Mouse (Mus musculus): Measurements from ENCODE around the gene 0610009B22Rik. TPM values are rescaled to one million over a fixed set of nuclear protein-coding genes. Genes with fewer than 3 reads are reported as not detected.
"Not testable (repeated sequence)": the region's sequence is repeated elsewhere in the genome, so short reads cannot be mapped to it uniquely, and the experiment has no call there.

Gene 0610009B22Rik
- 10 to 100 TPM; 25.8 to 27.1 TPM for total RNA-seq (2021)

GRCm38 (mm10) chr11:51688330-51689328 lies at the start of gene 0610009B22Rik:
Gene 0610009B22Rik (minus strand): TSS chr11:51688874.
- DNase-seq: peak; percentile 100
- intact Hi-C loops (cut with DNase I): loop anchor here (5.0 kb wide), 1 partner anchor 36 kb away; the partner anchor contains the start of genes D930048N14Rik and N4bp3

- DNase-seq; intact Hi-C loops (cut with DNase I): not testable (repeated sequence)
These were observed 45.5 kb upstream of the 0610009B22Rik start for GRCm38 (mm10) chr11:51734218-51734617.

- intact Hi-C loops (cut with DNase I): no loop called here
These were observed 44.2 kb upstream of the 0610009B22Rik start for GRCm38 (mm10) chr11:51732883-51733282.

GRCm38 (mm10) chr11:51721066-51721465 lies 32.4 kb upstream of the 0610009B22Rik start:
- intact Hi-C loops (cut with DNase I): no loop called here
- no peak for DNase-seq

More at GRCm38 (mm10) chr11:51732883-51733282, 44.2 kb upstream of the 0610009B22Rik start:
- DNase-seq: no peak

GRCm38 (mm10) chr11:51707080-51707479 lies 18.4 kb upstream of the 0610009B22Rik start:
- DNase-seq: no peak
- intact Hi-C loops (cut with DNase I): no loop called here

GRCm38 (mm10) chr11:51706451-51706850 lies 17.8 kb upstream of the 0610009B22Rik start:
- no peak for DNase-seq
- intact Hi-C loops (cut with DNase I): no loop called here

GRCm38 (mm10) chr11:51703379-51703998 lies 14.8 kb upstream of the 0610009B22Rik start:
- intact Hi-C loops (cut with DNase I): no loop called here
- peak; percentile 16 for DNase-seq

- intact Hi-C loops (cut with DNase I): no loop called here
- DNase-seq: no peak
These were observed 14.2 kb upstream of the 0610009B22Rik start for GRCm38 (mm10) chr11:51702831-51703230.

- intact Hi-C loops (cut with DNase I): no loop called here
- DNase-seq: no peak
These were observed 6.3 kb upstream of the 0610009B22Rik start for GRCm38 (mm10) chr11:51694984-51695383.

- DNase-seq; intact Hi-C loops (cut with DNase I): not testable (repeated sequence)
These were observed 1.9 kb upstream of the 0610009B22Rik start for GRCm38 (mm10) chr11:51690597-51690996.

- intact Hi-C loops (cut with DNase I): loop anchor here (5.0 kb wide), 1 partner anchor 37 kb away; the partner anchor contains the start of genes D930048N14Rik and N4bp3
These were observed 669 bp upstream of the 0610009B22Rik start for GRCm38 (mm10) chr11:51689343-51689742.

GRCm38 (mm10) chr11:51681976-51682374 lies 6.7 kb downstream of the 0610009B22Rik start:
- intact Hi-C loops (cut with DNase I): loop anchor here (5.0 kb wide), 1 partner anchor 65 kb away; the partner anchor contains the start of gene Nhp2
- DNase-seq: no peak

More at GRCm38 (mm10) chr11:51689343-51689742, 669 bp upstream of the 0610009B22Rik start:
- no peak for DNase-seq

GRCm38 (mm10) chr11:51681324-51681975 lies 7.2 kb downstream of the 0610009B22Rik start:
- DNase-seq: peak; percentile 92
- intact Hi-C loops (cut with DNase I): loop anchor here (5.0 kb wide), 1 partner anchor 64 kb away; the partner anchor contains the start of gene Nhp2

GRCm38 (mm10) chr11:51679466-51679865 lies 9.2 kb downstream of the 0610009B22Rik start:
- intact Hi-C loops (cut with DNase I): no loop called here

GRCm38 (mm10) chr11:51677737-51678418 lies 10.8 kb downstream of the 0610009B22Rik start:
- intact Hi-C loops (cut with DNase I): no loop called here
- no peak for DNase-seq

More at GRCm38 (mm10) chr11:51679466-51679865, 9.2 kb downstream of the 0610009B22Rik start:
- DNase-seq: no peak

GRCm38 (mm10) chr11:51675386-51675785 lies 13.3 kb downstream of the 0610009B22Rik start:
- intact Hi-C loops (cut with DNase I): no loop called here
- DNase-seq: no peak

GRCm38 (mm10) chr11:51673291-51673690 lies 15.4 kb downstream of the 0610009B22Rik start:
- no peak for DNase-seq
- intact Hi-C loops (cut with DNase I): no loop called here

GRCm38 (mm10) chr11:51671376-51671775 lies 17.3 kb downstream of the 0610009B22Rik start:
- DNase-seq: no peak
- intact Hi-C loops (cut with DNase I): no loop called here

- no peak for DNase-seq
These were observed 17.8 kb downstream of the 0610009B22Rik start for GRCm38 (mm10) chr11:51670846-51671245.

GRCm38 (mm10) chr11:51664747-51665146 lies 23.9 kb downstream of the 0610009B22Rik start:
- DNase-seq; intact Hi-C loops (cut with DNase I): not testable (repeated sequence)

More at GRCm38 (mm10) chr11:51670846-51671245, 17.8 kb downstream of the 0610009B22Rik start:
- intact Hi-C loops (cut with DNase I): no loop called here
